Mouse (Mus musculus) kidney, embryonic 14.5 days (tissue): ENCODE measurements around the gene Tyk2. TPM values are rescaled to one million over a fixed set of nuclear protein-coding genes. Genes with fewer than 3 reads are reported as not detected.

Experiments
- ATAC-seq: fragments of 200-750 bp; cut with Nextera tagmentation; 2 replicates; pipeline ENCODE4 v1.8.0; 2017; ENCODE audit warnings: moderate number of reproducible peaks, mild to moderate bottlenecking, moderate TSS enrichment, moderate library complexity; ENCODE audit not compliant: low FRiP score, low TSS enrichment
- H3K27ac ChIP-seq: fragments of 300-500 bp; sonication (generic); 2 replicates; pipeline ENCODE4 v1.5.1; 2014; ENCODE audit warnings: low read depth, mild to moderate bottlenecking, low read length, moderate library complexity, mixed read lengths
- H3K27me3 ChIP-seq: fragments of 300-500 bp; sonication (generic); 2 replicates; pipeline ENCODE4 v1.6.1; 2014; ENCODE audit warnings: mild to moderate bottlenecking, low read length; ENCODE audit not compliant: control insufficient read depth, insufficient read depth
- H3K36me3 ChIP-seq: fragments of 300-500 bp; sonication (generic); 2 replicates; pipeline ENCODE4 v1.6.1; 2014; ENCODE audit warnings: low read length, mixed read lengths; ENCODE audit not compliant: control insufficient read depth, insufficient read depth
- H3K4me1 ChIP-seq: fragments of 300-500 bp; sonication (generic); 2 replicates; pipeline ENCODE4 v1.6.1; 2014; ENCODE audit warnings: low read length, mixed read lengths; ENCODE audit not compliant: control insufficient read depth, insufficient read depth
- H3K4me2 ChIP-seq: fragments of 300-500 bp; sonication (generic); replicated peaks from 2 replicates; pipeline ENCODE4 v1.6.1; 2014; ENCODE audit warnings: low read depth, mild to moderate bottlenecking, low read length
- H3K4me3 ChIP-seq: fragments of 300-500 bp; sonication (generic); 2 replicates; pipeline ENCODE4 v1.5.1; 2014; ENCODE audit warnings: mild to moderate bottlenecking, low read length
- H3K9ac ChIP-seq: fragments of 300-500 bp; sonication (generic); 2 replicates; pipeline ENCODE4 v1.6.1; 2014; ENCODE audit warnings: low read depth, mild to moderate bottlenecking, low read length, moderate library complexity
- H3K9me3 ChIP-seq: fragments of 300-500 bp; sonication (generic); 2 replicates; pipeline ENCODE4 v1.6.1; 2016; ENCODE audit warnings: low read length; ENCODE audit not compliant: control insufficient read depth
- WGBS: fragments of 180-500 bp; shearing (Covaris S2); extraction: QIAGEN DNeasy Blood & Tissue Kit; methylation state at CpG from one replicate; pipeline ENCODE4 v1.1.7; 2014; 5-methylcytosine and 5-hydroxymethylcytosine counted together
- polyA plus RNA-seq: library from polyadenylated mRNA; unstranded; fragments of >200 nt; fragmentation: Nextera tagmentation; extraction: Ambion mirVana; gene quantifications from 2 replicates; pipeline ENCODE4 v1.2.1, GENCODE M21; 2014

The Tyk2 gene
- polyA plus RNA-seq, 1 experiment from 2014 or later, result 8.7 TPM

DNA sequence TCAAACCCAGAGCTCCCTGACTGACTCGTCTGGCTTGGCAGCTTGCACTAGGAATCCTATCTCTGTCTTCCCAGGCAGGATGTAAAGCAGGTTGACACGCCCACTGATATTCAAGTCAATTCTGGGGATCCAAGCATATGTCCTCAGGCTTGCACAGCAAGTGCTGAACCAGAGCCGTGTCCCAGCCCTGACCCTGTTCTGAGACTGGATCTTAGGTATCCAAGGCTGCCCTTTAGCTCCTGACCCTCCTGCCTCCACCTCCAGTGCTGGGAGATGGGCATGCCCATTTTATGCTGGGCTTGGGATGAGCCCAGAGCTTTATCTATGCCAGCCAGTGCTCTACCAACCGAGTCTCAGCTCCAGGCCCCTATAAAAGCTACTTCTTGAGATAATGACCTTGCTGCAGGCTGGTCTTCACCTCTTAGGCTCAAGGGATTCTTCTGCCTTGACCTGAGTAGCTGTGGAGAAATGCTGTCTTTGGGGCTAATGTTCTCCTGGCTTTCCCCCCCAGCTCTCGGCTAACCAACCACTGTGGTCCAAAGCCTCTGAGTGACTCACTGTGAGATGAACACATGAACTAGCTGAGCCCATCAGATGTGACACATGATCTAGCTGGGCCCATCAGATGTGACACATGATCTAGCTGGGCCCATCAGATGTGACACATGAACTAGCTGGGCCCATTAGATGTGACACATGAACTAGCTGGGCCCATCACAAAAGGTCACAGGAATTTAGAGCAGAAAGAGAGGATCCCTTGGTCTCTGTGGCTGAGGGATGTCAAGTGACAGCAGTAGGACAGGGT lies 25.1 kb downstream of the Tyk2 start:
- ATAC-seq, result no peak
- Histone ChIP-seq H3K9ac (no peak overlapping the region), H3K27ac (no peak overlapping the region), H3K9me3 (no peaks in the 10 kb centered on the region), H3K36me3 (peaks cover 6% of the 10 kb centered on the region; the same call in 1 of the 2 replicates), H3K4me3 (no peak overlapping the region), H3K4me2 (no peak overlapping the region), H3K4me1 (no peaks in the 10 kb centered on the region), H3K27me3 (no peaks in the 10 kb centered on the region)
- 75% methylated on average over 5 of the region's 5 CpGs for WGBS

DNA sequence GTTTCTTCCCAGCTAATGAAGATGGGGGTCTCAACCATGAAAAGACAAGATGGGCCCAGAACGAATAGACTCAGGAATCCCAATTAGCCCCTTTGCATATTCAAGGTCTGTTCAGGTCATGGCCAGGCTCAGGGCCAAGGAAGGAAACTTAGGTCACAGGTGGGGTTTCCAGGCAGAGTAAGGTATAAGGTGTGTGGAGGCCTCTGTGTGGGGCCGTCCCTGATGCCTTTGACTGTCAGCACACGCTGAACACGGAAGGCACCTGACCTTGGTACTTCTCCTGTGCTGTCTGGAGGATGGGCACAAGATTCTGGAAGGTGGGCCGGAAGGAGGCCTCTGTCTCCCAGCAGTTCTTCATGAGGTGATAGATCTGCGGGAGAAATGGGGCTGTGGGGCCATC lies 26.2 kb downstream of the Tyk2 start:
- WGBS, result 88% methylated on average over 6 of the region's 6 CpGs
- H3K9me3 ChIP-seq, result no peaks in the 10 kb centered on the region
- H3K27me3 ChIP-seq, result no peaks in the 10 kb centered on the region
- H3K27ac ChIP-seq, result no peak overlapping the region
- H3K36me3 ChIP-seq, result peaks cover 6% of the 10 kb centered on the region; the same call in 1 of the 2 replicates
- no peak overlapping the region for H3K4me3 ChIP-seq
- no peak overlapping the region for H3K4me2 ChIP-seq
- no peaks in the 10 kb centered on the region for H3K4me1 ChIP-seq
- ATAC-seq, result no peak
- no peak overlapping the region for H3K9ac ChIP-seq

DNA sequence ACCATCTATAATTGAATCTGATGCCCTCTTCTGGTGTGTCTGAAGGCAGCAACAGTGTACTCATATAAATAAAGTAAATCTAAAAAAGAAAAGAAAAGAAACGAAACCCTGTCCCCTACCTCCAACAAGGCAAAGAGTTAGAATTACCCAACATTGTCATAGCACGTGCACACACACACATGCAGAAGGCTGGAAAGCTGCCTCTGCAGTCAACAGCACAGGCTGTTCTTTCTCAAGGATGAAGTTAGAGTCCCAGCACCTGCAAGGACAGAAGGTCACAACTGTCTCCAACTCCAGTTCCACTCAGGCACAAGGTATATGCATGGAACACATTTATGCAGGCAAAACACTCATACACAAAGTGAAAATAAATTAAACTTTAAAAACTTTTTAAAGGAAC lies 29.0 kb downstream of the Tyk2 start:
- no peak for ATAC-seq
- Histone ChIP-seq H3K4me1 (no peaks in the 10 kb centered on the region), H3K36me3 (peaks cover 3% of the 10 kb centered on the region; the same call in 1 of the 2 replicates), H3K4me3 (no peak overlapping the region), H3K27me3 (no peaks in the 10 kb centered on the region), H3K9ac (no peak overlapping the region), H3K27ac (no peak overlapping the region), H3K9me3 (no peaks in the 10 kb centered on the region), H3K4me2 (no peak overlapping the region)
- 87% methylated on average over 2 of the region's 2 CpGs for WGBS

DNA sequence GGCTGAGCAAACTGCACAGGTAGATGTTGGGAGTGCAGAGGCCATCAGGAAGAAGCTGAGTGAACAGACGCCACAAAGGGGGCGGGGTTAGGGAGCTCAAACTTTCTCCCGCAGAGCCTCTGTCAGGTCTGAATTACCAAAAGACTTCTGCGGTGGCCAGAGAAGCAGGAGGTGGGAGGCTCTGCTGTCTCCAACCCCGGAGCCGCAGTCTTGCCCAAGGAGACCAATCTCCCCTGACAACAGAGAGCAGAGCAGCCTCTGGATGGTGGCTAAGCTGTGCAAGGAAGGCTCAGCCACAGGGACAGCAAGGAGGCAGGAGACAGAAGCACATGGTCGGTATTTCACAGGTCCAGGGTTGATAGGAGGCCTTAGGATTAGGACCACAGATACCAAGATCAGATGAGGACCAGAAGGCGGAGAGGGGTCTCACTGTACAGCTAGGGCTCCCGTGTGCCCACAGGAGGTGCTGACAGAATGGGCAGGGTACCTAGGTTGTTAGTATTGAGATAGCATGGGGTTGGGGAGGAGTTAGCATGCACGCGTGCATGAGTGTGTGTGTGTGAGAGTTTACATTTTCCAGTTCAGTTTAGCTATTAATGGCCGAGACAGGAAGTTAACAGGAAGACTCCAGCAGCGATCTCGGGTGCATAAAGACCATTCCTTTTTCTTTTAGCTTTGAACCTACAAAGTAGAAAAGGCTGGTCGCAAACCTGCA lies 30.4 kb downstream of the Tyk2 start:
- Histone ChIP-seq H3K9ac (no peak overlapping the region), H3K4me3 (no peak overlapping the region), H3K27me3 (no peaks in the 10 kb centered on the region), H3K27ac (no peak overlapping the region), H3K4me2 (no peak overlapping the region), H3K36me3 (0 out of 2 replicates have a peak, but pooled peaks cover 3% of the 10 kb centered on the region), H3K9me3 (no peaks in the 10 kb centered on the region), H3K4me1 (no peaks in the 10 kb centered on the region)
- 49% methylated on average over 15 of the region's 15 CpGs for WGBS
- ATAC-seq, result no peak

DNA sequence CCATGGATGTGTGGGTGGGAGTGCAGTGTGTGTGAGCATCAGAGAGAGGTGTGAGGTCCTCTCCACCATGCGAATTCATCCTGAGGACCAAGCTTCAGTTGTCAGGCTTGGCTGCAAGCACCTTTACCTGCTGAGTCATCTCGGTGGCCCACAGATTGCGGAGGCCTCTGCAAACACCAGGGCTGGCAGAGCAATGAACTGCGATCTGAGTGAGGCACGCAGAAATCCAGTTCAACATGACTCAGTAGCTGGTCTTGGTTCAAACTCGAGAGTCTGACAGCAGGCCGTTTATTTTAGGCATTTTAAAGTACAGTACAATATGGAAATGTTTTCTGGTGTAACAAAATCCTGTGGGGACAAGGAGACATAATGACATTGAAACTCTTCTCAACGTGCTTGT lies 33.2 kb downstream of the Tyk2 start:
- no peaks in the 10 kb centered on the region for H3K27me3 ChIP-seq

DNA sequence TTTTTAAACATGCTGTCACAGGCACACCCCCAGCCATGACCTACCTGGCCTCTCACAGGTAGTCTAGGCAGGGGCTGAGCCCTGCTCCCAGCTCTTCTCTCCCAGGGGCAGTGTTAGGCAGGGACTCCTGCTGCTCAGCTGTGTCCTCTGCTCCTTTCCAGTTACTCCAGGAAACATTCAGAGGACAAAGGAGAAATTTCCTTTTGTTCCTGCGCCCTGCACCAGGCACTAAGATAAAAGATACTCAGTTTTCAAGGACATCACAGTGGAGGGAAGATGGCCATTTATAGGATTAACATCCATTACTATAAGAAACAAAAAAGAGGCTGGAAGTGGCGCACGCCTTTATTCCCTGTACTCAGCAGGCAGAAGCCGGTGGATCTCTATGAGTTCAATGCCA lies 35.1 kb downstream of the Tyk2 start:
- no peak overlapping the region for H3K4me3 ChIP-seq
- no peak overlapping the region for H3K4me2 ChIP-seq
- no peaks in the 10 kb centered on the region for H3K27me3 ChIP-seq
- WGBS, result over 99% methylated on average over 4 of the region's 4 CpGs
- H3K9me3 ChIP-seq, result no peaks in the 10 kb centered on the region
- ATAC-seq, result no peak
- no peak overlapping the region for H3K9ac ChIP-seq
- peaks cover under 1% of the 10 kb centered on the region; the same call in 1 of the 2 replicates for H3K4me1 ChIP-seq
- no peak overlapping the region for H3K27ac ChIP-seq
- 0 out of 2 replicates have a peak, but pooled peaks cover 3% of the 10 kb centered on the region for H3K36me3 ChIP-seq

More for the DNA sequence above, 33.2 kb downstream of the Tyk2 start:
- no peak overlapping the region for H3K4me3 ChIP-seq
- H3K27ac ChIP-seq, result no peak overlapping the region
- no peak for ATAC-seq
- no peak overlapping the region for H3K4me2 ChIP-seq
- H3K9ac ChIP-seq, result no peak overlapping the region
- H3K36me3 ChIP-seq, result 0 out of 2 replicates have a peak, but pooled peaks cover 3% of the 10 kb centered on the region
- no peaks in the 10 kb centered on the region for H3K9me3 ChIP-seq
- WGBS, result 83% methylated on average over 8 of the region's 8 CpGs
- H3K4me1 ChIP-seq, result no peaks in the 10 kb centered on the region

DNA sequence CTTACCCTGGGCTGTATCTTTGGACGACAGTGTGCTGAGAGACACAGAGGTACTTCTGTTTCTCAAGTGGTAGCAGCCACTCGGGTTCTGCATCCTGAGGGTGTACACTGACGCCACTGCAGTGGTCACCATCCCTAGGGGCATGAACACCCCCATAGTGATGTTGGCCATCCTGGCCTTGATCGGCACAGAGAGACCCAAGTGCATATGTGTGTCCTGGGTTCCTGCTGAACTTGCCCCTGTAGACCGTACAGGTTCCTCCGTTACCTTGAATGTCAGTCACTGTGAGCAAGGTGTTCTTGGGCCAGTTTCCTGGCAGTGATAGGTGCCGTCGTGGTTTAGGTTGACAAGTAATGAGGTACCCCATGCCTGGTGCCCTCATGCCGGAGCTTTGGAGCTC lies 37.6 kb downstream of the Tyk2 start:
- H3K4me2 ChIP-seq, result no peak overlapping the region
- no peaks in the 10 kb centered on the region for H3K27me3 ChIP-seq
- 94% methylated on average over 9 of the region's 9 CpGs for WGBS
- ATAC-seq, result no peak
- H3K4me1 ChIP-seq, result peaks cover 10% of the 10 kb centered on the region
- H3K36me3 ChIP-seq, result peaks cover 19% of the 10 kb centered on the region
- H3K4me3 ChIP-seq, result no peak overlapping the region
- no peak overlapping the region for H3K27ac ChIP-seq
- H3K9ac ChIP-seq, result no peak overlapping the region
- H3K9me3 ChIP-seq, result no peaks in the 10 kb centered on the region

DNA sequence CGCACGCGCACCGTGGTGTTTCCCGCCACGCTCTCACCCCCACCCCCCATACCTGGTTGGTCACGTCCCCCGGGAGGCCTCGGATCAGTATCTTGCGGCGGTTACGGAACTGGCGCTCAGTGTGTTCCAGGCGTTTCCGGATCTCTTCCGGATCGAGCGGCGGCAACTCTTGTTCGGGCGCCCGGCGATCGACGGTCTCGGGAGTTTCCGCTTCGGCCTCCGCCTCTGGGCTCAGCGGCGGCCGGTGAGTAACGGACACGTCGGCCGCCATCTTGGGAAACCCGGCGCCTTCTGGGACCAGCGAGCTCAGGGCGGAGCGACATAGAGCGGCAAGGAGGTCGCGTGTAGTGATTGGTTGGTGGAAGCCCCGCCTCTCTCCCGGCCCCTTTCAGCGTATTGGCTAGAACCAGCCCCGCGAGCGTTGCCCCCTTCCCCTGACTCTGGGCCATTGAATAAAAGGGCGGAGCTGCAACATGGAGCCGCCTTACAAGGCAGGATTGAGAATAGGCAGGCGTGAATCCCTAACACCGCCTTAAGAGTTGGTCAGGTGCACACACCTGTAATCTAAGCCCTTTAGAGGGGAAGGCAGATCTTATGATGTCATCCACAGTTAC lies 39.2 kb downstream of the Tyk2 start, which contains the start of the genes Gm38431 and Raver1:
Gm38431 (minus strand) TSS at position 291 of the 614 bp plus-strand sequence.
Raver1 (minus strand) TSS at position 302 of the 614 bp plus-strand sequence.
- peak; percentile 100 for ATAC-seq
- H3K4me3 ChIP-seq, result peak within 1 kb of the TSS; percentile 81
- H3K9ac ChIP-seq, result peak within 1 kb of the TSS; percentile 80
- H3K9me3 ChIP-seq, result no peaks in the 10 kb centered on the region
- under 1% methylated on average over 54 of the region's 54 CpGs for WGBS
- H3K36me3 ChIP-seq, result peaks cover 34% of the 10 kb centered on the region
- peak within 1 kb of the TSS; percentile 86 for H3K27ac ChIP-seq
- H3K4me1 ChIP-seq, result peaks cover 10% of the 10 kb centered on the region
- no peaks in the 10 kb centered on the region for H3K27me3 ChIP-seq
- peak within 1 kb of the TSS; percentile 88 for H3K4me2 ChIP-seq
